Mouse (Mus musculus) MEL (cell line): ENCODE results near the gene Oxsr1. TPM values are rescaled to one million over a fixed set of nuclear protein-coding genes. Genes with fewer than 3 reads are reported as not detected.

Experiments used
- DNase-seq: peaks from one replicate; pipeline ENCODE4 v3.0.0; 2011; ENCODE audit warnings: low read depth, low spot score
- H3K27ac ChIP-seq: 2 replicates; pipeline ENCODE4 v1.5.1; 2012; ENCODE audit warnings: low read depth, mild to moderate bottlenecking, control low read depth, low read length, moderate library complexity; ENCODE audit not compliant: control insufficient read depth
- H3K27me3 ChIP-seq, 2 experiments: fragments of 150-350 bp in 1 of 2; sonication (generic) in 1 of 2; 2 replicates each; pipeline ENCODE4 v1.6.1; 2012; ENCODE audit warnings: low read length in 2 of 2, mild to moderate bottlenecking in 2 of 2, improper control_type of control experiment in 1 of 2, moderate library complexity in 1 of 2; ENCODE audit not compliant: insufficient read depth in 2 of 2, control insufficient read depth in 1 of 2
- H3K36me3 ChIP-seq, 2 experiments: 2 replicates each; pipeline ENCODE4 v1.6.1; 2012 to 2014; ENCODE audit warnings: low read length in 2 of 2, improper control_type of control experiment in 1 of 2, inconsistent platforms in 1 of 2, mild to moderate bottlenecking in 1 of 2; ENCODE audit not compliant: insufficient read depth in 2 of 2, control insufficient read depth in 1 of 2
- H3K4me1 ChIP-seq, 2 experiments: fragments of 150-350 bp in 1 of 2; sonication (generic) in 1 of 2; 2 replicates each; pipeline ENCODE4 v1.6.1; 2012; ENCODE audit warnings: low read length in 2 of 2, improper control_type of control experiment in 1 of 2, mild to moderate bottlenecking in 1 of 2; ENCODE audit not compliant: insufficient read depth in 2 of 2, control insufficient read depth in 1 of 2
- H3K4me3 ChIP-seq, 2 experiments: fragments of 150-350 bp in 1 of 2; sonication (generic) in 1 of 2; 2 replicates each; pipeline ENCODE4 v1.5.1; 2012; ENCODE audit warnings: low read depth in 2 of 2, low read length in 2 of 2, mild to moderate bottlenecking in 2 of 2, moderate library complexity in 2 of 2, control low read depth in 1 of 2, improper control_type of control experiment in 1 of 2; ENCODE audit not compliant: control insufficient read depth in 1 of 2, insufficient read depth in 1 of 2
- H3K79me2 ChIP-seq: 2 replicates; pipeline ENCODE4 v1.6.1; 2012; ENCODE audit warnings: mild to moderate bottlenecking, low read length, moderate library complexity; ENCODE audit not compliant: control insufficient read depth, poor library complexity, insufficient read depth
- H3K9ac ChIP-seq: 2 replicates; pipeline ENCODE4 v1.6.1; 2012; ENCODE audit warnings: low read depth, mild to moderate bottlenecking, control low read depth, low read length, moderate library complexity; ENCODE audit not compliant: control insufficient read depth, poor library complexity, severe bottlenecking
- H3K9me3 ChIP-seq: fragments of 150-350 bp; sonication (generic); replicated peaks from 2 replicates; pipeline ENCODE4 v1.6.1; 2012; ENCODE audit warnings: mild to moderate bottlenecking, low read length, improper control_type of control experiment, moderate library complexity; ENCODE audit not compliant: insufficient read depth
- CHD2 ChIP-seq: IDR thresholded peaks from 2 replicates; pipeline ENCODE4 v1.6.1; 2011; ENCODE audit warnings: low read length, improper control_type of control experiment
- CTCF ChIP-seq, 3 experiments: IDR thresholded peaks in 2 of 3; conservative IDR thresholded peaks in 1 of 3; 2 replicates each; pipeline ENCODE4 v1.5.1; 2011 to 2012; ENCODE audit warnings: low read length in 3 of 3, low read depth in 2 of 3, mild to moderate bottlenecking in 2 of 3, improper control_type of control experiment in 1 of 3, inconsistent platforms in 1 of 3, mixed read lengths in 1 of 3, moderate library complexity in 1 of 3; ENCODE audit not compliant: control insufficient read depth in 1 of 3, insufficient read depth in 1 of 3, poor library complexity in 1 of 3, severe bottlenecking in 1 of 3
- HCFC1 ChIP-seq: IDR thresholded peaks from 2 replicates; pipeline ENCODE4 v1.6.1; 2012; ENCODE audit warnings: low read depth, mild to moderate bottlenecking, inconsistent platforms, low read length, improper control_type of control experiment, moderate library complexity
- JUND ChIP-seq: IDR thresholded peaks from 2 replicates; pipeline ENCODE4 v1.6.1; 2011; ENCODE audit warnings: low read depth, mild to moderate bottlenecking, improper control_type of control experiment, low read length
- MAZ ChIP-seq: IDR thresholded peaks from 2 replicates; pipeline ENCODE4 v1.6.1; 2012; ENCODE audit warnings: low read depth, mild to moderate bottlenecking, inconsistent platforms, low read length, improper control_type of control experiment
- MXI1 ChIP-seq: IDR thresholded peaks from 2 replicates; pipeline ENCODE4 v1.6.1; 2011; ENCODE audit warnings: mild to moderate bottlenecking, low read depth, low read length, improper control_type of control experiment
- MYB ChIP-seq: IDR thresholded peaks from 2 replicates; pipeline ENCODE4 v1.6.1; 2011; ENCODE audit warnings: mild to moderate bottlenecking, low read depth, low read length, improper control_type of control experiment
- POLR2AphosphoS5 ChIP-seq: IDR thresholded peaks from 2 replicates; pipeline ENCODE4 v1.6.1; 2012; ENCODE audit warnings: low read depth, borderline replicate concordance, mild to moderate bottlenecking, inconsistent platforms, low read length, moderate library complexity, mixed read lengths
- RAD21 ChIP-seq: IDR thresholded peaks from 2 replicates; pipeline ENCODE4 v1.6.1; 2011; ENCODE audit warnings: mild to moderate bottlenecking, low read depth, low read length, improper control_type of control experiment
- SMC3 ChIP-seq: IDR thresholded peaks from 2 replicates; pipeline ENCODE4 v1.6.1; 2011; ENCODE audit warnings: low read depth, low read length, improper control_type of control experiment
- ZC3H11A ChIP-seq: IDR thresholded peaks from 2 replicates; pipeline ENCODE4 v1.6.1; 2012; ENCODE audit warnings: low read depth, mild to moderate bottlenecking, inconsistent platforms, low read length, improper control_type of control experiment
- ZMIZ1 ChIP-seq: IDR thresholded peaks from 2 replicates; pipeline ENCODE4 v1.6.1; 2012; ENCODE audit warnings: low read depth, mild to moderate bottlenecking, inconsistent platforms, low read length, improper control_type of control experiment, moderate library complexity
- polyA plus RNA-seq, 2 experiments: library from polyadenylated mRNA; stranded (reverse) in 1 of 2; unstranded in 1 of 2; fragments of >175 nt in 1 of 2; fragments of >200 nt in 1 of 2; gene quantifications; 2 replicates each; pipeline versions ENCODE4 v1.2.1 to v1.2.4; 2012; ENCODE audit warnings: low replicate concordance in 2 of 2, low read depth in 1 of 2; ENCODE audit not compliant: insufficient read length in 2 of 2, insufficient read depth in 1 of 2, missing spikeins in 1 of 2
- total RNA-seq: library from RNA; depleted of rRNA; stranded (reverse); fragments of 300-350 nt; gene quantifications from 2 replicates; pipeline ENCODE4 v1.2.3, GENCODE M21; 2012; rRNA removed

The Oxsr1 gene
- total and polyA plus RNA-seq, 3 experiments = 25.6 to 304 (median 37.6) TPM

DNA sequence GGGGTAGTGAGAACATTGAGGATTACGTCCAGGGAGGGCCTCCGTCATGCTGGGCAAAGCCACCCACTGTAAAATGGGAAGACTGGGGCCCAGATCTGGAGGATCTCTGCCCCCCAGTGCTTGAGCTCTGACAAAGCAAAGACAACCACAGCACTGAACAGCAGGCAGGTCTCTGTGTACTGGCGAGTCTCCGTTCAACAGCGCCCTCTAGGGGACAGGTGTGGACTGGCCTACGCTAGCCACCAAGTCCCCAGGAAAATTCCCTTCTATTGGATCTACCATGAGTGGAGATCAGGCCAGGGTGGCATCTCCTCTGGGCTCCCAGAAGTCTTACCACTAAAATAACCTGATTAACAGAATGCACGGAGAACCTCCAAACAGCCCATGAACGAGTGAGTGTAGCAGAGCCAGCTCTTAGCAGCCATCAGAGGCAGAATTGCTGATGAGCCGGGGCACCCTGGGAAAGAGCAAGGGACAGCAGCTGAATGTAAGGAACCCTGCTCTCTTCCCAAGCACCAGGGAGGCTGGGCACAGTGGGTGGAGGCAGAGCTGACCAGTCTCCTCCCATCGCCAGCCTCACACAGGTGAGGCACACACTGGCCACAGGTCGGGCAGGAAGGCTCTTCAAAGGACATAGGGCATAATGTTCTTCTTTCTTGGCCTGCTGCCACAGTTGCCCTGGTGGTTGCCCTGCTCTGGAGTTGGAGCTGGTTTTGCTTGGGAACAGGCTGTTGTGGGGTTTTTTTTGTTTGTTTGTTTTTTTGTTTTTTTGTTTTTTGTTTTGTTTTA lies 129.8 kb downstream of the Oxsr1 start:
- no peak for TF ChIP-seq POLR2AphosphoS5
- TF ChIP-seq JUND = no peak
- TF ChIP-seq SMC3 = peak; percentile 54
- TF ChIP-seq RAD21 = peak; percentile 47
- TF ChIP-seq MXI1 = no peak
- TF ChIP-seq MAZ = no peak
- TF ChIP-seq CTCF (IDR thresholded peaks at IDR 0.05 in 2 of 3, conservative IDR thresholded peaks at IDR 0.05 in 1 of 3; ENCODE audit: control insufficient read depth in 1 of 3, insufficient read depth in 1 of 3, low read depth in 2 of 3, low read length in 3 of 3, poor library complexity in 1 of 3, severe bottlenecking in 1 of 3) = peak; percentile 77 to 89 (median 80)
- peak; percentile 27; the same call in 1 of the 2 replicates for TF ChIP-seq ZC3H11A
- TF ChIP-seq CHD2 = no peak
- TF ChIP-seq HCFC1 = no peak
- TF ChIP-seq ZMIZ1 = no peak
- no peak for TF ChIP-seq MYB
- no peaks in the 10 kb centered on the region for H3K79me2 ChIP-seq
- H3K4me1 ChIP-seq = no peaks in the 10 kb centered on the region
- H3K36me3 ChIP-seq = no peaks in the 10 kb centered on the region
- H3K9me3 ChIP-seq = no peaks in the 10 kb centered on the region
- H3K27me3 ChIP-seq = no peaks in the 10 kb centered on the region
- no peak overlapping the region for H3K9ac ChIP-seq
- peak; percentile 40 for DNase-seq
- no peak overlapping the region for H3K27ac ChIP-seq
- no peak overlapping the region for H3K4me3 ChIP-seq

Other genes with a start within 250 kb of the Oxsr1 start
- gene Plcd1, start 228.9 kb downstream of the Oxsr1 start, total RNA-seq = not detected in 2 replicates
- gene Plcd1, start 228.9 kb downstream of the Oxsr1 start, polyA plus RNA-seq = under 1 TPM in 1 of 2 experiments, not detected in 1; 0.36 TPM
- not detected in 2 replicates for gene Dlec1, start 219.9 kb downstream of the Oxsr1 start, total RNA-seq
- gene Dlec1, start 219.9 kb downstream of the Oxsr1 start, polyA plus RNA-seq = under 1 TPM in 1 of 2 experiments, not detected in 1; 0.22 TPM
- gene Acaa1b, start 165.3 kb downstream of the Oxsr1 start, total RNA-seq = 1.3 and 1.4 TPM in 2 replicates
- gene Acaa1b, start 165.3 kb downstream of the Oxsr1 start, polyA plus RNA-seq = 1 to 10 TPM in 1 of 2 experiments, not detected in 1; 1.9 TPM
- gene Gm47289, start 163.3 kb downstream of the Oxsr1 start, total RNA-seq = not detected in 2 replicates
- gene Gm47289, start 163.3 kb downstream of the Oxsr1 start, polyA plus RNA-seq = not detected
- gene Slc22a13, start 113.3 kb downstream of the Oxsr1 start, total RNA-seq = not detected in 2 replicates
- gene Slc22a13, start 113.3 kb downstream of the Oxsr1 start, polyA plus RNA-seq = under 1 TPM in 1 of 2 experiments, not detected in 1; 0.04 TPM
- 19.5 and 23.1 TPM in 2 replicates for gene Acaa1a, start 17.2 kb upstream of the Oxsr1 start, total RNA-seq
- gene Acaa1a, start 17.2 kb upstream of the Oxsr1 start, polyA plus RNA-seq = 10 to 100 TPM in 1 of 2 experiments, not detected in 1; 22.1 TPM
- 17.8 and 20.7 TPM in 2 replicates for gene Myd88, start 19.0 kb upstream of the Oxsr1 start, total RNA-seq
- gene Myd88, start 19.0 kb upstream of the Oxsr1 start, polyA plus RNA-seq = 10 to 100 TPM in 1 of 2 experiments, not detected in 1; 39.7 TPM
- 3.8 and 4.3 TPM in 2 replicates for gene Xylb, start 35.0 kb upstream of the Oxsr1 start, total RNA-seq
- gene Xylb, start 35.0 kb upstream of the Oxsr1 start, polyA plus RNA-seq = 10 to 100 TPM in 1 of 2 experiments, not detected in 1; 12.9 TPM
- gene Slc22a14, start 43.1 kb upstream of the Oxsr1 start, total RNA-seq = not detected in 2 replicates
- gene Slc22a14, start 43.1 kb upstream of the Oxsr1 start, polyA plus RNA-seq = not detected
- gene Acvr2b, start 79.7 kb upstream of the Oxsr1 start, total RNA-seq = 0.81 and 1.7 TPM in 2 replicates
- gene Acvr2b, start 79.7 kb upstream of the Oxsr1 start, polyA plus RNA-seq = 1 to 10 TPM in 1 of 2 experiments, not detected in 1; 1.9 TPM
- gene Exog, start 122.5 kb upstream of the Oxsr1 start, total RNA-seq = 10.0 and 12.1 TPM in 2 replicates
- 10 to 100 TPM in 1 of 2 experiments, not detected in 1; 11.7 TPM for gene Exog, start 122.5 kb upstream of the Oxsr1 start, polyA plus RNA-seq